Comparison of ENCODE assay signal across 35 mouse cellular contexts in genomic region chr2:173616156-173616555, GRCm38 (mm10). TPM values are rescaled to one million over a fixed set of nuclear protein-coding genes. Genes with fewer than 3 reads are reported as not detected.
DNase-seq lines count a peak whose midpoint lies in the region; ATAC-seq and TF ChIP-seq lines count a peak whose summit lies in the region.
"Had no signal": no experiment of that assay in that cellular context is flagged by ENCODE, and none has a peak within 500 bp of the region (broad histone marks: within the 10 kb centered on the region; RNA-seq: fewer than 3 reads in every experiment).

No protein-coding gene starts in this region.

- no peak for TF ChIP-seq EP300 in stomach, postnatal 0 days (optimal IDR thresholded peaks at IDR 0.05)

- H3K4me3 ChIP-seq in kidney, embryonic 16.5 days (ENCODE audit: low read length): no peak overlapping the region
- no peak overlapping the region for H3K4me3 ChIP-seq in stomach, embryonic 15.5 days (replicated peaks)
- H3K4me3 ChIP-seq in stomach, postnatal 0 days (ENCODE audit: low read depth, low read length): no peak overlapping the region
- H3K4me3 ChIP-seq in liver, embryonic 12.5 days: no peak overlapping the region
- H3K4me3 ChIP-seq: embryonic facial prominence, embryonic 12.5 days; gastrocnemius, adult 2 months; heart, adult 2 months; heart, embryonic 12.5 days; hindbrain, embryonic 15.5 days; liver, embryonic 13.5 days had no signal

- H3K9me3 ChIP-seq in kidney, embryonic 16.5 days (ENCODE audit: low read length): no peaks in the 10 kb centered on the region
- no peaks in the 10 kb centered on the region for H3K9me3 ChIP-seq in stomach, embryonic 15.5 days
- H3K9me3 ChIP-seq in stomach, postnatal 0 days (ENCODE audit: control insufficient read depth, low read length): no peaks in the 10 kb centered on the region
- H3K9me3 ChIP-seq in liver, embryonic 12.5 days (replicated peaks): no peaks in the 10 kb centered on the region
- H3K9me3 ChIP-seq: embryonic facial prominence, embryonic 12.5 days; G1E; heart, embryonic 12.5 days; hindbrain, embryonic 15.5 days; liver, embryonic 13.5 days had no signal

- DNase-seq in heart, adult 11 months: peak; percentile 55
- DNase-seq in heart, postnatal 4 days: no peak
- DNase-seq in kidney, postnatal 14 days: no peak
- no peak for DNase-seq in stomach, postnatal 0 days (ENCODE audit: low spot score)
- DNase-seq: adrenal gland, postnatal 10 days; cerebellum, adult 11-12 months; cerebellum, adult 9-11 months; embryo, embryonic 11 days; gastrocnemius, adult 2 months; gastrocnemius, postnatal 36 days; heart, adult 2 months; kidney, adult 11 months; layer of hippocampus, postnatal 36 days; left cerebral cortex, postnatal 4 days; liver, embryonic 13.5 days; lung, adult 18-20 months; midbrain, embryonic 14.5 days; thymus, postnatal 14 days had no signal

- H3K27me3 ChIP-seq in kidney, embryonic 16.5 days (ENCODE audit: insufficient read depth, low read length): no peaks in the 10 kb centered on the region
- 0 out of 2 replicates have a peak, but pooled peaks cover 3% of the 10 kb centered on the region for H3K27me3 ChIP-seq in stomach, embryonic 15.5 days (replicated peaks)
- no peaks in the 10 kb centered on the region for H3K27me3 ChIP-seq in stomach, postnatal 0 days (ENCODE audit: control insufficient read depth, insufficient read depth, low read length)
- no peaks in the 10 kb centered on the region for H3K27me3 ChIP-seq in liver, embryonic 12.5 days (replicated peaks)
- H3K27me3 ChIP-seq: embryonic facial prominence, embryonic 12.5 days; heart, embryonic 12.5 days; hindbrain, embryonic 15.5 days; liver, embryonic 13.5 days; Patski had no signal

- no peaks in the 10 kb centered on the region for H3K4me1 ChIP-seq in kidney, embryonic 16.5 days (ENCODE audit: insufficient read depth, low read length)
- H3K4me1 ChIP-seq in stomach, embryonic 15.5 days: 0 out of 2 replicates have a peak, but pooled peaks cover 5% of the 10 kb centered on the region
- H3K4me1 ChIP-seq in stomach, postnatal 0 days (replicated peaks; ENCODE audit: control insufficient read depth, insufficient read depth): no peaks in the 10 kb centered on the region
- peaks cover 3% of the 10 kb centered on the region; the same call in 1 of the 2 replicates for H3K4me1 ChIP-seq in liver, embryonic 12.5 days
- H3K4me1 ChIP-seq: embryonic facial prominence, embryonic 12.5 days; heart, embryonic 12.5 days; hindbrain, embryonic 15.5 days; liver, embryonic 13.5 days had no signal

- no peak overlapping the region for H3K4me2 ChIP-seq in kidney, embryonic 16.5 days (replicated peaks; ENCODE audit: low read depth, low read length)
- no peak overlapping the region for H3K4me2 ChIP-seq in stomach, embryonic 15.5 days
- no peak overlapping the region for H3K4me2 ChIP-seq in stomach, postnatal 0 days (replicated peaks; ENCODE audit: low read depth)
- no peak overlapping the region for H3K4me2 ChIP-seq in liver, embryonic 12.5 days
- H3K4me2 ChIP-seq: embryonic facial prominence, embryonic 12.5 days; heart, embryonic 12.5 days; hindbrain, embryonic 15.5 days; liver, embryonic 13.5 days had no signal

- ATAC-seq in kidney, embryonic 16.5 days (ENCODE audit: low FRiP score, low TSS enrichment): no peak
- no peak for ATAC-seq in stomach, embryonic 15.5 days (ENCODE audit: insufficient read depth, low FRiP score, low read depth)
- ATAC-seq in stomach, postnatal 0 days (ENCODE audit: low FRiP score, low TSS enrichment): no peak
- no peak for ATAC-seq in liver, embryonic 12.5 days
- ATAC-seq: Patski had no signal

- peak overlapping the region; percentile 63 for H3K27ac ChIP-seq in kidney, embryonic 16.5 days (ENCODE audit: low read length)
- H3K27ac ChIP-seq in stomach, embryonic 15.5 days: peak overlapping the region; percentile 57
- H3K27ac ChIP-seq in stomach, postnatal 0 days (replicated peaks): no peak overlapping the region
- H3K27ac ChIP-seq in liver, embryonic 12.5 days: no peak overlapping the region
- H3K27ac ChIP-seq: embryonic facial prominence, embryonic 12.5 days; gastrocnemius, adult 2 months; heart, adult 2 months; hindbrain, embryonic 15.5 days; kidney, postnatal 0 days; liver, embryonic 13.5 days had no signal

- no peak overlapping the region for H3K9ac ChIP-seq in kidney, embryonic 16.5 days (replicated peaks; ENCODE audit: low read length)
- no peak overlapping the region for H3K9ac ChIP-seq in stomach, embryonic 15.5 days
- H3K9ac ChIP-seq in stomach, postnatal 0 days (ENCODE audit: low read length): no peak overlapping the region
- H3K9ac ChIP-seq in liver, embryonic 12.5 days: no peak overlapping the region
- H3K9ac ChIP-seq: embryonic facial prominence, embryonic 12.5 days; heart, embryonic 12.5 days; hindbrain, embryonic 15.5 days; liver, embryonic 13.5 days had no signal

- H3K36me3 ChIP-seq in kidney, embryonic 16.5 days (ENCODE audit: insufficient read depth, low read length): peaks cover 5% of the 10 kb centered on the region; the same call in 1 of the 2 replicates
- no peaks in the 10 kb centered on the region for H3K36me3 ChIP-seq in stomach, embryonic 15.5 days
- H3K36me3 ChIP-seq in stomach, postnatal 0 days (ENCODE audit: control insufficient read depth, insufficient read depth, low read length): no peaks in the 10 kb centered on the region
- no peaks in the 10 kb centered on the region for H3K36me3 ChIP-seq in liver, embryonic 12.5 days
- H3K36me3 ChIP-seq: hindbrain, embryonic 15.5 days; liver, embryonic 13.5 days had no signal

- WGBS in kidney, embryonic 16.5 days: 72% methylated on average over 7 of the region's 7 CpGs
- WGBS in stomach, embryonic 15.5 days: 60% methylated on average over 7 of the region's 7 CpGs
- WGBS in stomach, postnatal 0 days: 64% methylated on average over 7 of the region's 7 CpGs
- WGBS in liver, embryonic 12.5 days (ENCODE audit: insufficient replicate concordance): 73% methylated on average over 7 of the region's 7 CpGs

- no peak for TF ChIP-seq CTCF in stomach, postnatal 0 days (IDR thresholded peaks at IDR 0.05; ENCODE audit: low read depth)

RNA-seq across cellular contexts. Expression of gene Ankrd60, which starts 38.0 kb away (rescaled TPM):
- not detected for total RNA-seq in heart, postnatal 4 days (2021)
- polyA plus RNA-seq in kidney, embryonic 16.5 days (2015; fragmentation: Nextera tagmentation; extraction: Ambion mirVana): not detected in 2 replicates
- not detected in 2 replicates for polyA plus RNA-seq in stomach, embryonic 15.5 days (2015; fragmentation: Nextera tagmentation; extraction: Ambion mirVana)
- polyA plus RNA-seq in stomach, postnatal 0 days (2015; fragmentation: Nextera tagmentation; extraction: Ambion mirVana): not detected in 2 replicates
- polyA plus RNA-seq in liver, embryonic 12.5 days (2016; fragmentation: Nextera tagmentation; extraction: Ambion mirVana): not detected in 2 replicates
- total RNA-seq: adrenal gland, postnatal 10 days; G1E; gastrocnemius, adult 2 months; gastrocnemius, postnatal 36 days; heart, adult 2 months; hematopoietic stem cell, adult 5-6 weeks; layer of hippocampus, postnatal 36 days; left cerebral cortex, postnatal 4 days; monocyte, adult 5-6 weeks; neutrophil, adult 5-6 weeks had no signal
- polyA plus RNA-seq: embryonic facial prominence, embryonic 12.5 days; forebrain, embryonic 16.5 days; G1E; heart, adult 2 months; heart, embryonic 12.5 days; heart, postnatal 0 days; hindbrain, embryonic 15.5 days; kidney, postnatal 0 days; large intestine, adult 2 months; limb, embryonic 14.5 days; liver, embryonic 13.5 days; midbrain, embryonic 14.5 days; Patski; urinary bladder, adult 2 months had no signal

RNA-seq across cellular contexts. Expression of gene Rab22a, which starts 43.4 kb away (rescaled TPM):
- 10 to 100 TPM; 26.7 to 27.0 TPM for total RNA-seq in heart, postnatal 4 days (2021)
- polyA plus RNA-seq in kidney, embryonic 16.5 days (2015; fragmentation: Nextera tagmentation; extraction: Ambion mirVana): 35.6 and 37.1 TPM in 2 replicates
- polyA plus RNA-seq in stomach, embryonic 15.5 days (2015; fragmentation: Nextera tagmentation; extraction: Ambion mirVana): 33.0 and 35.5 TPM in 2 replicates
- polyA plus RNA-seq in stomach, postnatal 0 days (2015; fragmentation: Nextera tagmentation; extraction: Ambion mirVana): 27.1 and 29.7 TPM in 2 replicates
- 21.5 and 25.6 TPM in 2 replicates for polyA plus RNA-seq in liver, embryonic 12.5 days (2016; fragmentation: Nextera tagmentation; extraction: Ambion mirVana)

Comparison
In these comparisons a context has a peak if more than half of its experiments do, and no peak if none do; other contexts are left out.
1. H3K27ac ChIP-seq: peak in kidney, embryonic 16.5 days (single experiment) and stomach, embryonic 15.5 days (single experiment); none in stomach, postnatal 0 days (single experiment) and liver, embryonic 12.5 days (single experiment).